Mouse (Mus musculus) thymus, adult 2 months (tissue): ENCODE results near the gene Rpf1. TPM values are rescaled to one million over a fixed set of nuclear protein-coding genes. Genes with fewer than 3 reads are reported as not detected.
A peak's percentile ranks its signal among the peaks of the same experiment; 100 is the strongest.

Experiments
- DNase-seq: peaks from one replicate; pipeline ENCODE4 v3.0.0; 2021
- H3K27ac ChIP-seq: fragments of 200-500 bp; 2 replicates; pipeline ENCODE4 v1.5.1; 2012; ENCODE audit warnings: low read length, control low read depth; ENCODE audit not compliant: control insufficient read depth, insufficient read depth
- H3K27me3 ChIP-seq: fragments of 200-500 bp; 2 replicates; pipeline ENCODE4 v1.6.1; 2012; ENCODE audit warnings: mild to moderate bottlenecking, low read length, moderate library complexity, mixed read lengths; ENCODE audit not compliant: control insufficient read depth, insufficient read depth
- H3K36me3 ChIP-seq: fragments of 200-500 bp; 2 replicates; pipeline ENCODE4 v1.6.1; 2012; ENCODE audit warnings: mild to moderate bottlenecking, low read length, moderate library complexity; ENCODE audit not compliant: control insufficient read depth, insufficient read depth
- H3K4me1 ChIP-seq: fragments of 200-500 bp; replicated peaks from 2 replicates; pipeline ENCODE4 v1.6.1; 2012; ENCODE audit warnings: low read length; ENCODE audit not compliant: control insufficient read depth, insufficient read depth
- H3K4me3 ChIP-seq: fragments of 200-500 bp; 2 replicates; pipeline ENCODE4 v1.5.1; 2012; ENCODE audit warnings: mild to moderate bottlenecking, low read length, control low read depth, moderate library complexity; ENCODE audit not compliant: control insufficient read depth, insufficient read depth
- CTCF ChIP-seq: fragments of 200-500 bp; IDR thresholded peaks from 2 replicates; pipeline ENCODE4 v1.5.1; 2012; ENCODE audit warnings: mild to moderate bottlenecking, control low read depth, low read length, moderate library complexity, borderline replicate concordance; ENCODE audit not compliant: control insufficient read depth, poor library complexity, insufficient read depth; ENCODE audit errors: extremely low read depth
- POLR2A ChIP-seq: fragments of 200-500 bp; IDR thresholded peaks from 2 replicates; pipeline ENCODE4 v1.6.1; 2012; ENCODE audit warnings: mild to moderate bottlenecking, low read length, control low read depth, moderate library complexity; ENCODE audit not compliant: control insufficient read depth, poor library complexity, insufficient read depth; ENCODE audit errors: extremely low read depth
- WGBS: fragments of 180-500 bp; shearing (Covaris S2); methylation state at CpG from one replicate; pipeline ENCODE4 v1.1.7; 2018; 5-methylcytosine and 5-hydroxymethylcytosine counted together
- polyA plus RNA-seq: library from polyadenylated mRNA; depleted of rRNA; stranded (reverse); fragments of >200 nt; gene quantifications from 2 replicates; pipeline ENCODE4 v1.2.3, GENCODE M21; 2012

Rpf1 gene
- polyA plus RNA-seq, 1 experiment: 19.0 TPM

GRCm38 (mm10) chr3:146565065-146565411 is 43.8 kb upstream of the Rpf1 start:
- Histone ChIP-seq H3K27me3 (no peaks in the 10 kb centered on the region), H3K4me3 (no peak overlapping the region), H3K4me1 (no peaks in the 10 kb centered on the region), H3K27ac (no peak overlapping the region), H3K36me3 (no peaks in the 10 kb centered on the region)
- no peak for DNase-seq
- WGBS: 97% methylated on average over 1 of the region's 1 CpGs
- no peak for TF ChIP-seq CTCF
- no peak for TF ChIP-seq POLR2A

- H3K4me3 ChIP-seq: no peak overlapping the region
- 44% methylated on average over 14 of the region's 14 CpGs for WGBS
- H3K27me3 ChIP-seq: no peaks in the 10 kb centered on the region
- TF ChIP-seq CTCF (no peak), POLR2A (no peak)
- H3K36me3 ChIP-seq: no peaks in the 10 kb centered on the region
- no peaks in the 10 kb centered on the region for H3K4me1 ChIP-seq
- DNase-seq: peak; percentile 69
- H3K27ac ChIP-seq: no peak overlapping the region
Observed at GRCm38 (mm10) chr3:146564268-146565064, 43.2 kb upstream of the Rpf1 start.

GRCm38 (mm10) chr3:146562936-146563335 is 41.7 kb upstream of the Rpf1 start:
- WGBS: 97% methylated on average over 7 of the region's 7 CpGs
- Histone ChIP-seq H3K36me3 (no peaks in the 10 kb centered on the region), H3K4me1 (no peaks in the 10 kb centered on the region), H3K27me3 (no peaks in the 10 kb centered on the region), H3K27ac (no peak overlapping the region), H3K4me3 (no peak overlapping the region)
- DNase-seq: no peak
- TF ChIP-seq CTCF: no peak
- TF ChIP-seq POLR2A: no peak

GRCm38 (mm10) chr3:146557507-146557906 is 36.3 kb upstream of the Rpf1 start:
- Histone ChIP-seq H3K4me3 (no peak overlapping the region), H3K4me1 (no peaks in the 10 kb centered on the region), H3K27me3 (no peaks in the 10 kb centered on the region), H3K36me3 (no peaks in the 10 kb centered on the region), H3K27ac (no peak overlapping the region)
- WGBS: 94% methylated on average over 6 of the region's 6 CpGs
- no peak for TF ChIP-seq POLR2A
- no peak for TF ChIP-seq CTCF
- no peak for DNase-seq

GRCm38 (mm10) chr3:146556567-146556966 is 35.3 kb upstream of the Rpf1 start:
- Histone ChIP-seq H3K4me3 (no peak overlapping the region), H3K27me3 (no peaks in the 10 kb centered on the region), H3K4me1 (no peaks in the 10 kb centered on the region), H3K36me3 (no peaks in the 10 kb centered on the region), H3K27ac (no peak overlapping the region)
- no peak for TF ChIP-seq CTCF
- TF ChIP-seq POLR2A: no peak
- WGBS: 100% methylated on average over 1 of the region's 1 CpGs
- DNase-seq: no peak

GRCm38 (mm10) chr3:146554816-146555215 is 33.6 kb upstream of the Rpf1 start:
- DNase-seq: no peak
- TF ChIP-seq POLR2A (no peak), CTCF (no peak)
- no peaks in the 10 kb centered on the region for H3K27me3 ChIP-seq
- H3K36me3 ChIP-seq: no peaks in the 10 kb centered on the region
- 92% methylated on average over 7 of the region's 7 CpGs for WGBS
- no peaks in the 10 kb centered on the region for H3K4me1 ChIP-seq
- H3K27ac ChIP-seq: no peak overlapping the region
- H3K4me3 ChIP-seq: no peak overlapping the region

GRCm38 (mm10) chr3:146543632-146544031 is 22.4 kb upstream of the Rpf1 start:
- no peak for DNase-seq
- Histone ChIP-seq H3K36me3 (no peaks in the 10 kb centered on the region), H3K4me1 (no peaks in the 10 kb centered on the region), H3K27me3 (no peaks in the 10 kb centered on the region), H3K4me3 (no peak overlapping the region), H3K27ac (no peak overlapping the region)
- TF ChIP-seq POLR2A (no peak), CTCF (no peak)
- 70% methylated on average over 1 of the region's 1 CpGs for WGBS
